Comparison of ENCODE assay signal across 8 mouse cellular contexts in genomic region chr13:69492876-69493463, GRCm38 (mm10). TPM values are rescaled to one million over a fixed set of nuclear protein-coding genes. Genes with fewer than 3 reads are reported as not detected.
A peak's percentile ranks its signal among the peaks of the same experiment; 100 is the strongest.
DNase-seq lines count a peak whose midpoint lies in the region; ATAC-seq and TF ChIP-seq lines count a peak whose summit lies in the region.

No protein-coding gene starts in this region.

- no peaks in the 10 kb centered on the region for H3K9me3 ChIP-seq in intestine, embryonic 16.5 days (ENCODE audit: control insufficient read depth, low read length)
- no peaks in the 10 kb centered on the region for H3K9me3 ChIP-seq in liver, embryonic 14.5 days (ENCODE audit: control insufficient read depth, low read length)

- H3K4me1 ChIP-seq in intestine, embryonic 16.5 days (ENCODE audit: control insufficient read depth, insufficient read depth, low read length) = 0 out of 2 replicates have a peak, but pooled peaks cover 8% of the 10 kb centered on the region
- peaks cover 0 to 1% of the 10 kb centered on the region in 2 experiments; a peak in 2 of 4 replicates for H3K4me1 ChIP-seq in liver, embryonic 14.5 days (replicated peaks; ENCODE audit: control insufficient read depth in 2 of 2, insufficient read depth in 2 of 2, low read length in 1 of 2)

- no peak for TF ChIP-seq EP300 in liver, embryonic 14.5 days (IDR thresholded peaks at IDR 0.05; ENCODE audit: low read depth)

- H3K4me2 ChIP-seq in intestine, embryonic 16.5 days (ENCODE audit: low read depth, low read length) = no peak overlapping the region
- no peak overlapping the region for H3K4me2 ChIP-seq in liver, embryonic 14.5 days (ENCODE audit: low read depth)

- TF ChIP-seq CTCF in liver, embryonic 14.5 days (IDR thresholded peaks at IDR 0.05; ENCODE audit: low read depth) = peak; percentile 87

- 25% methylated on average over 7 of the region's 7 CpGs for WGBS in intestine, embryonic 16.5 days
- 22% methylated on average over 7 of the region's 7 CpGs for WGBS in liver, embryonic 14.5 days (ENCODE audit: insufficient replicate concordance)

- no peak overlapping the region for H3K27ac ChIP-seq in intestine, embryonic 16.5 days (ENCODE audit: low read length)
- no peak overlapping the region for H3K27ac ChIP-seq in liver, embryonic 14.5 days

- no peak for DNase-seq in frontal cortex, postnatal 10 days (ENCODE audit: low spot score in 2 of 2)
- DNase-seq in 3T3-L1 (ENCODE audit: low read depth, low spot score) = peak; percentile 73
- peak; percentile 83 for DNase-seq in embryo, embryonic 10 days (ENCODE audit: low spot score)
- DNase-seq in liver, embryonic 14.5 days (ENCODE audit: low read depth in 3 of 3, low spot score in 3 of 3) = peak; percentile 48 to 54 (median 53)
- DNase-seq in spleen, postnatal 4 days (ENCODE audit: low spot score in 2 of 2) = peak; percentile 49 to 73

- H3K27me3 ChIP-seq in intestine, embryonic 16.5 days (replicated peaks; ENCODE audit: control insufficient read depth, insufficient read depth, low read length) = no peaks in the 10 kb centered on the region; the same call in 1 of the 2 replicates
- H3K27me3 ChIP-seq in liver, embryonic 14.5 days (ENCODE audit: control insufficient read depth, insufficient read depth, low read length) = peaks cover 4% of the 10 kb centered on the region

- H3K36me3 ChIP-seq in intestine, embryonic 16.5 days (ENCODE audit: control insufficient read depth, insufficient read depth, low read length) = 0 out of 2 replicates have a peak, but pooled peaks cover 3% of the 10 kb centered on the region
- peaks cover under 1% of the 10 kb centered on the region for H3K36me3 ChIP-seq in liver, embryonic 14.5 days (replicated peaks; ENCODE audit: control insufficient read depth, insufficient read depth, low read depth)

- H3K4me3 ChIP-seq in intestine, embryonic 16.5 days (ENCODE audit: low read length) = no peak overlapping the region
- no peak overlapping the region for H3K4me3 ChIP-seq in liver, embryonic 14.5 days (ENCODE audit: insufficient read depth in 1 of 2, low read depth in 2 of 2, low read length in 2 of 2)

- no peak overlapping the region for H3K9ac ChIP-seq in intestine, embryonic 16.5 days (ENCODE audit: low read depth, low read length)
- H3K9ac ChIP-seq in liver, embryonic 14.5 days (replicated peaks) = no peak overlapping the region

- peak; percentile 62 for ATAC-seq in frontal cortex, adult (ENCODE audit: low TSS enrichment)
- ATAC-seq in activated CD4-positive, CD25-positive, alpha-beta regulatory T cell, adult 4 months = peak; percentile 66
- ATAC-seq in intestine, embryonic 16.5 days = peak; percentile 47
- ATAC-seq in liver, embryonic 14.5 days (ENCODE audit: insufficient read depth) = peak; percentile 56; the same call in 1 of the 2 replicates

RNA-seq across cellular contexts. Expression of gene Nsun2, which starts 40.6 kb away (rescaled TPM):
- polyA plus RNA-seq in activated CD4-positive, CD25-positive, alpha-beta regulatory T cell, adult 4 months (2017; shearing (Covaris generic)) = 10 to 100 TPM; 35.8 to 36.9 TPM
- polyA plus RNA-seq in intestine, embryonic 16.5 days (2015; fragmentation: Nextera tagmentation; extraction: Ambion mirVana) = 101 and 115 TPM in 2 replicates
- 39.7 and 58.7 TPM in 2 replicates for polyA plus RNA-seq in liver, embryonic 14.5 days (2012; rRNA removed)
- 88.8 and 98.1 TPM in 2 replicates for polyA plus RNA-seq in liver, embryonic 14.5 days (2014; fragmentation: Nextera tagmentation; extraction: Ambion mirVana)

RNA-seq across cellular contexts. Expression of gene Tent4a, which starts 41.4 kb away (rescaled TPM):
- 1 to 10 TPM; 4.4 to 4.5 TPM for polyA plus RNA-seq in activated CD4-positive, CD25-positive, alpha-beta regulatory T cell, adult 4 months (2017; shearing (Covaris generic))
- 2.7 and 3.7 TPM in 2 replicates for polyA plus RNA-seq in intestine, embryonic 16.5 days (2015; fragmentation: Nextera tagmentation; extraction: Ambion mirVana)
- polyA plus RNA-seq in liver, embryonic 14.5 days (2012; rRNA removed) = 5.4 and 6.3 TPM in 2 replicates
- polyA plus RNA-seq in liver, embryonic 14.5 days (2014; fragmentation: Nextera tagmentation; extraction: Ambion mirVana) = 2.3 and 3.0 TPM in 2 replicates

Comparison
In these comparisons a context has a peak if more than half of its experiments do, and no peak if none do; other contexts are left out.
1. DNase-seq: peak in 3T3-L1 (single experiment), embryo, embryonic 10 days (single experiment), liver, embryonic 14.5 days (3 of 3) and spleen, postnatal 4 days (2 of 2); none in frontal cortex, postnatal 10 days (0 of 2).
2. Peak in every context shown above with its lines, with median percentiles within 50 percentile points of each other: ATAC-seq.